Mouse (Mus musculus): ENCODE results near the gene Gm13279. TPM values are rescaled to one million over a fixed set of nuclear protein-coding genes. Genes with fewer than 3 reads are reported as not detected.
"Not testable (repeated sequence)": the region's sequence is repeated elsewhere in the genome, so short reads cannot be mapped to it uniquely, and the experiment has no call there.

Gene Gm13279
- not detected in 2 replicates for polyA plus RNA-seq (2014; fragmentation: Nextera tagmentation; extraction: Ambion mirVana)

DNA sequence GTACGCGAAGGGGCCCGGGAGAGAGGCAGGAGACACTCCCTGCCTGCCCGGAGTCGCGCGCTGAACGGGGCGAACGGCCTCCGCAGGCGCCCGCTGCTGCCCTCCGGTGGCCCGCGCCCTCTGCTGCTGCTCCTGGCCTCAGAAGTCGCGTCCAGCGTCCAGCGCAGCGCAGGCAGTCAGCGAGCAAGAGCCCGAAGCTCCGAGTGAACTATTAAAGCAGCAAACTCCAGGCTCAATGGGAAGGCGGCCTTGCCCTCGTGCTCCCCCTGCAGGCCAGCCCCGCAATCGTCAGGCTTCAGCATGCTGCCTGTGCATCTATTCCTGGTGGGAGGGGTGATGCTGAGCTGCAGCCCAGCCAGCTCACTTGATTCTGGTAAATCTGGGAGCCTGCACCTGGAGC, at the start of gene Gm13279:
Gene Gm13279, plus strand, starts transcription at position 301 of the 400 bp plus-strand sequence.
- not testable (repeated sequence) for H3K27me3 ChIP-seq (ENCODE audit: insufficient read depth, low read length); H3K9me3 ChIP-seq (ENCODE audit: low read depth, low read length); H3K9ac ChIP-seq; H3K36me3 ChIP-seq (ENCODE audit: insufficient read depth); ATAC-seq (ENCODE audit: insufficient read depth); H3K4me3 ChIP-seq (ENCODE audit: low read depth, low read length); H3K27ac ChIP-seq (ENCODE audit: low read depth); H3K4me1 ChIP-seq (ENCODE audit: insufficient read depth); DNase-seq; H3K4me2 ChIP-seq
- WGBS: no CpG with 5 or more reads among the region's 28 CpGs

DNA sequence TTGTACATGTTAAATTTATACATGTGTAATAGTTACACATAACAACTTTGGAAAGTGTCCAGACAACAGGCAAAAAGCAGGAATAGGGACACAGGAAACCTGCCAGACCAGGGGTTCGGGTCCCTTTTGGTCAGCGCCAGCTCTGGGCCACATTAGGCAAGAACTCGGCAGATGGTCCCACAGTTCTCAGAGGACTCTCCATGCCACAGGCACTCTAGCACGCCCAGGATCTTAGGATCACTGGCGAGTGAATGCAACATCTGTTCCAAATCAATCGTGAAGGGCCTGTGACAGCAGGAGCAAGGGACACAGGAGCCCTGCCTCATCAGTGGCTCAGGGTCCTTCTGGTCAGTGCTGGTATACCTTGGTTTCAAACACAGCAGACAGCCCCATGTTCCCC, 47.3 kb upstream of the Gm13279 start:
- no peak for DNase-seq
- H3K27me3 ChIP-seq (ENCODE audit: insufficient read depth, low read length): no peaks in the 10 kb centered on the region
- H3K9ac ChIP-seq: no peak overlapping the region
- TF ChIP-seq CTCF (IDR thresholded peaks at IDR 0.05; ENCODE audit: low read depth): no peak
- ATAC-seq (ENCODE audit: insufficient read depth): no peak
- no peak overlapping the region for H3K4me3 ChIP-seq (ENCODE audit: low read depth, low read length)
- no peaks in the 10 kb centered on the region for H3K9me3 ChIP-seq (ENCODE audit: low read depth, low read length)
- no peaks in the 10 kb centered on the region for H3K36me3 ChIP-seq (ENCODE audit: insufficient read depth)
- no peak overlapping the region for H3K4me2 ChIP-seq
- no peaks in the 10 kb centered on the region for H3K4me1 ChIP-seq (ENCODE audit: insufficient read depth)
- H3K27ac ChIP-seq (ENCODE audit: low read depth): no peak overlapping the region
- 49% methylated on average over 6 of the region's 6 CpGs for WGBS

DNA sequence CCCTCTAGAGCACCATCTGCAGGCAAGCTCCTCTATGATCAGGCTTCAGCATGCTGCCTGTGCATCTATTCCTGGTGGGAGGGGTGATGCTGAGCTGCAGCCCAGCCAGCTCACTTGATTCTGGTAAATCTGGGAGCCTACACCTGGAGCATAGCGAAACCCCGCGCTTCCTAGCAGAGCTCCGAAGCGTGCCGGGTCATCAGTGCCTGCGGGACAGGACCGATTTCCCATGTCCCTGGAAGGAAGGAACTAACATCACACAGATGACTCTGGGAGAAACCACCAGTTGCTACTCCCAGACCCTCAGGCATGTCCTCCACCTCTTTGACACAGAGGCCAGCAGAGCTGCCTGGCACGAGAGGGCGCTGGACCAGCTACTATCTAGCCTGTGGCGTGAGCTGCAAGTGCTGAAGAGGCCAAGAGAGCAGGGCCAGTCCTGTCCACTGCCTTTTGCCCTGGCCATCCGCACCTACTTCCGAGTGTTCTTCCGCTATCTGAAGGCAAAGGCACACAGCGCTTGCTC, 42.3 kb upstream of the Gm13279 start, which contains the start of gene Gm13271:
Gene Gm13271, plus strand, starts transcription at position 51 of the 523 bp plus-strand sequence.
- DNase-seq; H3K9me3 ChIP-seq (ENCODE audit: low read depth, low read length); ATAC-seq (ENCODE audit: insufficient read depth); H3K4me3 ChIP-seq (ENCODE audit: low read depth, low read length); H3K27me3 ChIP-seq (ENCODE audit: insufficient read depth, low read length); H3K4me1 ChIP-seq (ENCODE audit: insufficient read depth); H3K27ac ChIP-seq (ENCODE audit: low read depth); H3K36me3 ChIP-seq (ENCODE audit: insufficient read depth); H3K4me2 ChIP-seq; H3K9ac ChIP-seq: not testable (repeated sequence)
- WGBS: 73% methylated on average over 15 of the region's 15 CpGs
- TF ChIP-seq CTCF (IDR thresholded peaks at IDR 0.05; ENCODE audit: low read depth): 0 out of 2 replicates have a peak, but pooled peaks have one; percentile 16

DNA sequence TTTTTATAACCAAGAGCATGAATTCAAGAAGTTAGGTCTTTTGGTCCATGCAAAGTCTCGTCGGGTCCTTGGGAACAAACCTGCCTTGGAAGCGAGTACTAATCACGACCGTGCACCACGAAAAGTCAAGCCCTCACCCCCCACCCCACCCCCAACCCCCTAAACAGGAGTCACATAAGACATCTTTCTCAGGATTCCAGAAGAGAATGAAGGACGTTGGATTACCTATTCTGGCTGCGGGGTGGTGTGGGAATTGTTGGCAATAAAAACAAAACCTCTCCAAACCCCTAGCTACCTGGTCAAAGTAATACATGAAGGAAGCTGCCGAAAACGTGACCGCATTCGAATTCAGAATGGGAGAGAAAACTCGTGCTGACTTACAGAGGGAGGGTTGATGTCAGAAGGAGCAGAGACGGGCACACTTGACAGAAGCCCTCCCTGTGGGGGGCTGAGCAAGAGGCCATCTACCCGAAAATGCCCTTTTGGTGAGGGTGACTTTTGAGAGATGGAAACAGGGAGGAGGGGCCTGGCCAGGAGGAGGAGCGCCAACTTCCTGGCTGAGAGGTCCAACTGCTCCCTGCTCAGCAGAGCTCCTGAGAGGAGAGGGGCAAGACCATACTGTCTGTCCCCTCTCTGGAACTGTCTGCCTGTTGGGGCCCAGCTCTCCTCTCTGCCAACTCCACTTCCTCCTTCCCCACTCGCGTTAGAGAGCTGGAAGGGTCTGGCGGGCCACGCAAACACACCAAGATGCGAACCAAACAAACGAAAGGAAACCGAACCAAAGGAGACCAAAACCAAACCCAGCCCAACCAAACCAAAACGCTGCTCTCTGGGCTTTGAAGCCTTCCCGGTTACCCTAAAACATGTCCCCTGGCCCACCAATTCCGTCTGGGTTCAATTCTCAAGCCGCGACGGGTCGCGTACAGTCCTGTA, 40.4 kb upstream of the Gm13279 start:
- peak; percentile 48 for DNase-seq
- peak overlapping the region; percentile 68 for H3K4me2 ChIP-seq
- peak overlapping the region; percentile 46 for H3K4me3 ChIP-seq (ENCODE audit: low read depth, low read length)
- peak overlapping the region; percentile 67 for H3K9ac ChIP-seq
- not testable (repeated sequence) for H3K9me3 ChIP-seq (ENCODE audit: low read depth, low read length); ATAC-seq (ENCODE audit: insufficient read depth); H3K36me3 ChIP-seq (ENCODE audit: insufficient read depth); H3K4me1 ChIP-seq (ENCODE audit: insufficient read depth); H3K27me3 ChIP-seq (ENCODE audit: insufficient read depth, low read length)
- WGBS: 9% methylated on average over 28 of the region's 31 CpGs
- peak overlapping the region; percentile 97 for H3K27ac ChIP-seq (ENCODE audit: low read depth)

DNA sequence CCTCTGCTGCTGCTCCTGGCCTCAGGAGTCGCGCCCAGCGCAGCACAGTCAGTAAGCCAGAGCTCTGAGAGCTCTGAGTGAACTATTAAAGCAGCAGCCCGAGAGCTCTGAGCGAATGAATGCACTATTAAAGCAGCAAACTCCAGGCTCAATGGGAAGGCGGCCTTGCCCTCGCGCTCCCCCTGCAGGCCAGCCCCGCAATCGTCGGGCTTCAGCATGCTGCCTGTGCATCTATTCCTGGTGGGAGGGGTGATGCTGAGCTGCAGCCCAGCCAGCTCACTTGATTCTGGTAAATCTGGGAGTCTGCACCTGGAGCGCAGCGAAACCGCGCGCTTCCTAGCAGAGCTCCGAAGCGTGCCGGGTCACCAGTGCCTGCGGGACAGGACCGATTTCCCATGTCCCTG, 39.6 kb upstream of the Gm13279 start:
- not testable (repeated sequence) for H3K9me3 ChIP-seq (ENCODE audit: low read depth, low read length); H3K27me3 ChIP-seq (ENCODE audit: insufficient read depth, low read length); H3K36me3 ChIP-seq (ENCODE audit: insufficient read depth); H3K4me1 ChIP-seq (ENCODE audit: insufficient read depth)
- peak overlapping the region; percentile 46 for H3K4me3 ChIP-seq (ENCODE audit: low read depth, low read length)
- 0% methylated on average over 14 of the region's 21 CpGs for WGBS
- peak overlapping the region; percentile 68 for H3K4me2 ChIP-seq
- ATAC-seq (ENCODE audit: insufficient read depth): peak; percentile 100
- TF ChIP-seq CTCF (IDR thresholded peaks at IDR 0.05; ENCODE audit: low read depth): peak; percentile 85
- H3K9ac ChIP-seq: peak overlapping the region; percentile 67; the same call in 1 of the 2 replicates
- peak; percentile 94 for DNase-seq
- peak overlapping the region; percentile 97 for H3K27ac ChIP-seq (ENCODE audit: low read depth)

DNA sequence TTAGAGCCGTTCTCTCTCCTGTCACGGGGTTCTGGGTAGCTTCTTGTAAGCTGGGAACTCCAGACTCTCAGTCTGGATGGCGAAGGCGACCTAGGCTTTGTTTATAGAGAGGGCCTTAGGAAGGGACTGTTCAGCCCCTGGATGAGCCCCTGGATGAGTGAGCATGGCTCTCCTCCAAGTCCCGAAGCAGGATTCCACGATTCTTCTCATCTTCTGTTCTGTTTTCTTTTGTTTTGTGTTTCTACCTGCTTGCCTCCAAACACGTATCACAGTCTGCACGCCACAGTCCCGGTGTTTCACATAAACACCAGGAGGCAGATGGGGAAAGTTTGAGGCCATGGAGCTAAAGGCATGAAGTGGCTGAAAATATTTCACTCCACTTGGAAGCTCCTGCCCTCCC, 38.4 kb upstream of the Gm13279 start:
- 90% methylated on average over 9 of the region's 9 CpGs for WGBS
- not testable (repeated sequence) for H3K4me1 ChIP-seq (ENCODE audit: insufficient read depth); H3K27me3 ChIP-seq (ENCODE audit: insufficient read depth, low read length); ATAC-seq (ENCODE audit: insufficient read depth); H3K9me3 ChIP-seq (ENCODE audit: low read depth, low read length); H3K9ac ChIP-seq; H3K36me3 ChIP-seq (ENCODE audit: insufficient read depth); H3K4me3 ChIP-seq (ENCODE audit: low read depth, low read length); DNase-seq; H3K4me2 ChIP-seq; H3K27ac ChIP-seq (ENCODE audit: low read depth)

DNA sequence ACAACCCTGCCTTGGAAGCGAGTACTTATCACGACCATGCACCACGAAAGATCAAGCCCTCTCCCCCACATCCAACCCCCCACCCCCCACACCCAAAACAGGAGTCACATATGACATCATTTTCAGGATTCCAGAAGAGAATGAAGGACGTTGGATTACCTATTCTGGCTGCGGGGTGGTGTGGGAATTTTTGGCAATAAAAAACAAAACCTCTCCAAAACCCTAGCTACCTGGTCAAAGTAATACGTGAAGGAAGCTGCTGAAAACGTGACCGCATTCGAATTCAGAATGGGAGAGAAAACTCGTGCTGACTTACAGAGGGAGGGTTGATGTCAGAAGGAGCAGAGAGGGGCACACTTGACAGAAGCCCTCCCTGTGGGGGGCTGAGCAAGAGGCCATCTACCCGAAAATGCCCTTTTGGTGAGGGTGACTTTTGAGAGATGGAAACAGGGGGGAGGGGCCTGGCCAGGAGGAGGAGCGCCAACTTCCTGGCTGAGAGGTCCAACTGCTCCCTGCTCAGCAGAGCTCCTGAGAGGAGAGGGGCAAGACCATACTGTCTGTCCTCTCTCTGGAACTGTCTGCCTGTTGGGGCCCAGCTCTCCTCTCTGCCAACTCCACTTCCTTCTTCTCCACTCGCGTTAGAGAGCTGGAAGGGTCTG, 37.5 kb upstream of the Gm13279 start, which contains the start of gene Gm13283:
Gene Gm13283, plus strand, starts transcription at position 510 of the 659 bp plus-strand sequence.
- not testable (repeated sequence) for ATAC-seq (ENCODE audit: insufficient read depth); H3K27me3 ChIP-seq (ENCODE audit: insufficient read depth, low read length); H3K36me3 ChIP-seq (ENCODE audit: insufficient read depth); H3K9ac ChIP-seq; H3K9me3 ChIP-seq (ENCODE audit: low read depth, low read length); H3K4me1 ChIP-seq (ENCODE audit: insufficient read depth); DNase-seq
- Histone ChIP-seq H3K4me2 (peak within 1 kb of the TSS; percentile 48; the same call in 1 of the 2 replicates), H3K4me3 (ENCODE audit: low read depth, low read length) (peak within 1 kb of the TSS; percentile 22; the same call in 1 of the 2 replicates), H3K27ac (ENCODE audit: low read depth) (peak within 1 kb of the TSS; percentile 50; the same call in 1 of the 2 replicates)
- WGBS: 19% methylated on average over 8 of the region's 14 CpGs

All from lung, embryonic 14.5 days (tissue).